Mouse (Mus musculus): ENCODE results near the gene Mrvi1. TPM values are rescaled to one million over a fixed set of nuclear protein-coding genes. Genes with fewer than 3 reads are reported as not detected.

Mrvi1 gene
- polyA plus RNA-seq, 1 experiment from 2014 or later, result 18.0 TPM

DNA sequence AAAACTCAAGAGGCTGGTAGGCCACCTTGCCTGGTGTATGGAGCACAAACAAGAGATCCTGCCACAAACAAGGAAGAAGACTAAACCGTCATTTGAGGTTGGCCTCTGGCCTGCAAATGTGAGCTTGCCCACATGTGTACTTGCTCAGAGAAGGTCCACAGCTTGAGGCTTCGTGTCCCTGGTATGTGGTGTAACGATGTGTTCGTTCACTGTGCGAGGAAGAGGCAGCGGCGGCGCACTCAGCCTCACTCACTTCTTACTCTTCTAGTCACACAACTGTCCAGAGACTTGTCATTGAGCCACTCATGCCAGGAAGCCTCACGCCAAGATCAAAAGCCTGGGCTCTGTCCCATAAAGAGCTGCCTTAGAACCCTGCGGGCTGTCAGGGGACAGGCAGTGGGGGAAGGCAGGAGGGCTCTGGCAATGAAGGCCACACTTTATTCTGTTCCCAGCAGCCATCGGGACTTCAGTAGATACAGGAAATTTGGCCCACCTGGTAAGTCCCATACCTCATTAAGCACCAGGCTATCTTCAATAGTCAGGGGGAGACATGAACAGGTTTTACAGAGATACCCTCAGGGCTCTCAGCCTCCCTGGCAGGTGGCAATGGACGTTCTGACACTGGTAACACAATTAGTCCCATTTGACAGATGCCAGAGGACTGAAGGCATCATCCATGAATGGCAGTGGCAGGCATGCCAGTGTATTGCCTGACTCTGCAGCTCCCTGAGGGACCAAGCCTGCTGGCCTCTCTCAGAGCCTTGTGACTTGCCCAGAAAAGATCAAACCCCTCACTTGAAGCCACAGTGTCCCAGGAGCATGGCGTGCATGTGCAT, 32.3 kb downstream of the Mrvi1 start:
- H3K36me3 ChIP-seq, result no peaks in the 10 kb centered on the region
- WGBS, result 85% methylated on average over 13 of the region's 13 CpGs
- ATAC-seq (ENCODE audit: insufficient read depth, low FRiP score, low read depth), result no peak
- no peaks in the 10 kb centered on the region for H3K27me3 ChIP-seq (replicated peaks)
- H3K4me3 ChIP-seq (replicated peaks), result no peak overlapping the region
- no peak overlapping the region for H3K4me2 ChIP-seq
- no peaks in the 10 kb centered on the region; the same call in 1 of the 2 replicates for H3K4me1 ChIP-seq
- H3K9me3 ChIP-seq, result no peaks in the 10 kb centered on the region
- no peak overlapping the region for H3K27ac ChIP-seq
- H3K9ac ChIP-seq, result no peak overlapping the region

- H3K9ac ChIP-seq, result no peak overlapping the region
- no peaks in the 10 kb centered on the region; the same call in 1 of the 2 replicates for H3K4me1 ChIP-seq
- WGBS, result 58% methylated on average over 3 of the region's 3 CpGs
- no peaks in the 10 kb centered on the region for H3K9me3 ChIP-seq
- H3K4me2 ChIP-seq, result no peak overlapping the region
- H3K4me3 ChIP-seq (replicated peaks), result no peak overlapping the region
- no peaks in the 10 kb centered on the region for H3K27me3 ChIP-seq (replicated peaks)
- no peak overlapping the region for H3K27ac ChIP-seq
- H3K36me3 ChIP-seq, result no peaks in the 10 kb centered on the region
- no peak for ATAC-seq (ENCODE audit: insufficient read depth, low FRiP score, low read depth)
Measured at GRCm38 (mm10) chr7:110948579-110948978, 33.7 kb downstream of the Mrvi1 start.

DNA sequence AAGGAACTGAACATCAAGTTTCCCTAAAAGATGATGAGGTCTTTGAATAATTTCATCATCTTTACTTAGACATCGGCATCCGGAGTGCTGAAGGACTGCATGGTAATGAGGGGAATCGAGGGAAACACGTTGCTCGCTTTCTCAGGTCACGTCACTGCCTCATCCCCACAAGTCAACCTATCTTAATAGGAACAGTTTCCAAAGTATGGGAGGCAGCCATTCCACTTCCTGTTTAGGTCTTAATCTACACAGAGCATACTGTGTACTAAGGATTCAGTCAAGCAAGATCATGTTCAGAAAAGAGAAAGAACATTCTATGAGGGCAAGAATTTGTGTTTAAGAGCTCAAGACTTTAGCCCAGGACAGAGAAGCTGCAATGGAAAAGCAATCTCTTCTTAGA, 34.6 kb downstream of the Mrvi1 start:
- no peak overlapping the region for H3K4me2 ChIP-seq
- no peaks in the 10 kb centered on the region for H3K36me3 ChIP-seq
- no peak overlapping the region for H3K4me3 ChIP-seq (replicated peaks)
- WGBS, result 84% methylated on average over 6 of the region's 6 CpGs
- H3K9me3 ChIP-seq, result no peaks in the 10 kb centered on the region
- no peak overlapping the region for H3K9ac ChIP-seq
- no peak overlapping the region for H3K27ac ChIP-seq
- H3K27me3 ChIP-seq (replicated peaks), result no peaks in the 10 kb centered on the region
- ATAC-seq (ENCODE audit: insufficient read depth, low FRiP score, low read depth), result no peak
- H3K4me1 ChIP-seq, result no peaks in the 10 kb centered on the region; the same call in 1 of the 2 replicates

DNA sequence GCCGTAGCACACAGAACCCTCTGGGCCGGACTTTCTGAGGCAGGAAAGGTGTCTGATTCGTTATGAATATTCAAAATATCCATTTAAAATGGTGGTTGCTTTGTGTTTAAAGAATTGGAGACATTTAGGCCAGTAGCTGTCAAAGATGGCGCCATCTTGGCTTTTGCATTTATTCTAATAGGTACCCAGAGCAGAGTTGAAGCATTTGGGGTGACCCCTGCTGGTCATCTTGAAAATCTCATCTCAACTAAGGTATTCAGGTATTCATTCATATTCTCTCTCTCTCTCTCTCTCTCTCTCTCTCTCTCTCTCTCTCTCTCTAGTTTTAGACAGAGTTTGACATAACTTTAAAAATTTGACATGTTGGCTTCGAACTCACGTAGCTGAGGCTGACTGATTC, 35.5 kb downstream of the Mrvi1 start:
- no peaks in the 10 kb centered on the region for H3K27me3 ChIP-seq (replicated peaks)
- no peak overlapping the region for H3K27ac ChIP-seq
- 78% methylated on average over 6 of the region's 6 CpGs for WGBS
- H3K4me1 ChIP-seq, result no peaks in the 10 kb centered on the region; the same call in 1 of the 2 replicates
- no peak overlapping the region for H3K9ac ChIP-seq
- no peaks in the 10 kb centered on the region for H3K36me3 ChIP-seq
- H3K4me3 ChIP-seq (replicated peaks), result no peak overlapping the region
- H3K9me3 ChIP-seq, result no peaks in the 10 kb centered on the region
- ATAC-seq (ENCODE audit: insufficient read depth, low FRiP score, low read depth), result no peak
- H3K4me2 ChIP-seq, result no peak overlapping the region

DNA sequence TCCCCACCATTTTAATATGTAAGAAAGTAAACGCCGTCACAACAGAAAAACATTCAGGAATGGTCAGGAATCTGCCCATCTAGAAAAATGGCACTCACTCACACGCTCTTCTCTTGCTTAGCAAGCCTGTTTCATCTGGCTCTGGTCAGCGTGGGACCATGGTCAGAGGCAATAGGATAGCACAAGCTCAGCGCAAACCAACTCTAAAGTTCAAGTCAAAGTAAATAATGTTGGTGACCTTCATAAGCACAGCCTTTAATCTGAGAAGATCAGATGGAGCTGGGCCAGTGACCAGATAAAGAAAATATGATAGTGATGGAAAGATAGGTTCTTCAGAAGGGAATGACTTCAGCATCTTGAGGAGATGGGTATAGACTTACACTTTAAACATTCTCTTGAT, 37.9 kb downstream of the Mrvi1 start:
- no peak overlapping the region for H3K9ac ChIP-seq
- H3K4me2 ChIP-seq, result no peak overlapping the region
- H3K9me3 ChIP-seq, result no peaks in the 10 kb centered on the region
- no peak for ATAC-seq (ENCODE audit: insufficient read depth, low FRiP score, low read depth)
- H3K36me3 ChIP-seq, result no peaks in the 10 kb centered on the region
- H3K27ac ChIP-seq, result no peak overlapping the region
- WGBS, result 90% methylated on average over 5 of the region's 5 CpGs
- H3K4me1 ChIP-seq, result no peaks in the 10 kb centered on the region; the same call in 1 of the 2 replicates
- H3K4me3 ChIP-seq (replicated peaks), result no peak overlapping the region
- H3K27me3 ChIP-seq (replicated peaks), result no peaks in the 10 kb centered on the region

DNA sequence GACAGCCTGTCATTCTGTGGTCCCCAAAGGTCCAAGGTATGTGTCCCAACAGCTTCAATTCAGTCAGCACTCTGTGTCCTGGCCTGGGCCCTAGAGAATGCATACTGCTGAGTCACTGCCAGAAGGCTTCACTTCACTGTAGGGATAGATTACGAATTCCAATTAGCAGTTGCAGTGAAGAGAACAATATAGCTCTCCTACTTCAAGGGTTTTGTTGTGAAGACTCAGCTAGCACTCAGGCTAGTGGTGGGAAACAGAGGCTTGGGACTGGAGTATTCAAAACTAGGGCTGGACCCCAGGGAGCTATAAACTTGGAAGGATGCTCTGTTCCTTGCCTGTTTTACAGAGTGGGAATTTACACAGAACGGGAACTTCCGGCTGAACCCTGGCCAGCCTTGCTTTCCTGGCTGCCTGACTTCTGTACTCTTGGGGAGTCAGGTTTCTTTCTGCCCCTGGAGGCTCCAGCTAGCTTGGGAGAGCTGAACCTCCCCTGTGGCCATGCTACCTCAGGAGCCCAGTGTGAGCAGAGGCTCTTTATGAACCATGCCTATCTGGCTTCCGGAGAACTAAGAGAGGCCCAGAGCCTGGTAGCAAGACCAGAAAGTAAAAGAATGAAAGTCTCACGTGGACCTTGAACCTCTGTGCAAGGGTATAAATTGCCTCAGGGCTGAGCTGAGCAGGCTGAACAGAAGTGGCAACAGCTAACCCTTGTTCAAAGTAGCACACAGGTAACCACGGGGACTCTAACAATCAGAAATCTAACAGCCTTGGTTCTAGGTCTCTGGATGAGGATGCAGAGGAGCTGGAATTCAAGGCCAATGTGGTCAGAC, 40.3 kb downstream of the Mrvi1 start:
- Histone ChIP-seq H3K4me3 (replicated peaks) (no peak overlapping the region), H3K4me2 (no peak overlapping the region), H3K9me3 (no peaks in the 10 kb centered on the region), H3K4me1 (no peaks in the 10 kb centered on the region), H3K9ac (no peak overlapping the region), H3K36me3 (no peaks in the 10 kb centered on the region), H3K27me3 (replicated peaks) (no peaks in the 10 kb centered on the region), H3K27ac (peak overlapping the region; percentile 2; the same call in 1 of the 2 replicates)
- peak; percentile 83; the same call in 1 of the 2 replicates for ATAC-seq (ENCODE audit: insufficient read depth, low FRiP score, low read depth)
- WGBS, result 48% methylated on average over 6 of the region's 6 CpGs

DNA sequence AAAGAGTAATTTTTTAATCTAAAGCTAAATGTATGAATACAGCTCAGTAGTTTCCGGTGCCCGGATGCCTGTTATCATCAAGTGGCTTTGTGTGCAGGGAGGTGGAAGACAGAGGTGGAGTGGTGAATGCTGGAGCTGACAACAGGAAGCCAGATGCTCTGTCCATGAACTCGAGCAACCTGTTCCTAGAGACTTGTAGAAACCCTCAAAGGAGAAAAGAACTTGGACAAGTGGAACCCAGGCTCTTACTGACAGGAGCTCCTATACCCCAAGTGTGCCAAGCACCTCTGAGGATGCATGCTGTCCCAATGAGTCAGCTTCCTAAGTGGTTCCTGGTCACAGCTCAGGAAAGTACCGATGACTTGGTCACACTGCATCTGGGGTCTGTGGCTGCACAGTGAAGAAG, 41.1 kb downstream of the Mrvi1 start:
- no peaks in the 10 kb centered on the region for H3K36me3 ChIP-seq
- no peak overlapping the region for H3K4me2 ChIP-seq
- WGBS, result 77% methylated on average over 4 of the region's 4 CpGs
- no peak for ATAC-seq (ENCODE audit: insufficient read depth, low FRiP score, low read depth)
- no peaks in the 10 kb centered on the region for H3K9me3 ChIP-seq
- H3K4me1 ChIP-seq, result no peaks in the 10 kb centered on the region
- H3K9ac ChIP-seq, result no peak overlapping the region
- H3K4me3 ChIP-seq (replicated peaks), result no peak overlapping the region
- 0 out of 2 replicates have a peak overlapping the region, but pooled peaks have one; percentile 1 for H3K27ac ChIP-seq
- H3K27me3 ChIP-seq (replicated peaks), result no peaks in the 10 kb centered on the region

DNA sequence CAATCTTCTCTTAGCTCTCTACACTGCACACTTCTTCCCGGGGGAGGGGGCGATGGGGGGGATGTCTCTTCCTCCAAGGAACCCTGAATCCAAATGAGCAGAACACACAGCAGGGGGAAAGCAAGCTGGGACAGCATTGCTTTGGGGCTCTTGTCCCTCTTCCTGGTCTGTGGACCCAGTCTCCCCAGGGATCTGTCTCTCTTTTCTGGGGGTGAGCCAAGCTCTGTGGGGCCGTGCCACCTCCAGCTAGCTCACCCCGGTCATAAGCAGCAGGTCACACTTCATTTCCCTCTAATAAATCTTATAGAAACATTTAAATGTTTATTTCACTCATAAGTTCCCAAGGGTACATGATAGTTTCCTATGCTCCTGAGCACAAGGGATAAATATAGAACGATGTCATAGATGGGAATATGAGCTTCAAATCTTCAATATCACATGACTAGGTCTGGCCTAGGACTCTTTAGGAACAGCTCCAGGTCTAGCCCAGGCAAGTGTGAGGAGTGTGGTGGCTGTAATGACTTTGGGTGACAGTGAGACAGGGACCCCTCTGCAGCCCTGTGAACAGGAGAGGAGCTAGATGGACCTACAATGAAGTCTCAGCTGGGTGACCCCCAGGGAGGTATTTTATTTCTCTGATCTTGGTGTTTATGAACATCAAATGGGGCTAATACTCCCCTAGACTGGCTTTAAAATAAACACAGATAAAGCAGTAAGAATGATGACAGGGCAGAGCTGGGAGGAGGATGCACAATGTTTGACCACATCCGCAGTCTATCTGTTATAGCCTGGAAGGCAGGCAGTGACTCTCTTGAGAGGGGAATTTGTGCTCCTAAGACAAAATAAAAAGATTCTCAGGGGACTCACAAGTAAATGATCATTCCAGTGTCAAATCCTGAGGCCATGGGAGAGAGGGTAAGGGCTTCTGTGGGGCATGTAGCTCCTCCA, 46.2 kb downstream of the Mrvi1 start:
- H3K9me3 ChIP-seq, result no peaks in the 10 kb centered on the region
- 77% methylated on average over 6 of the region's 6 CpGs for WGBS
- H3K27ac ChIP-seq, result no peak overlapping the region
- H3K4me2 ChIP-seq, result no peak overlapping the region
- H3K27me3 ChIP-seq (replicated peaks), result no peaks in the 10 kb centered on the region
- no peaks in the 10 kb centered on the region for H3K4me1 ChIP-seq
- ATAC-seq (ENCODE audit: insufficient read depth, low FRiP score, low read depth), result no peak
- H3K9ac ChIP-seq, result no peak overlapping the region
- no peak overlapping the region for H3K4me3 ChIP-seq (replicated peaks)
- no peaks in the 10 kb centered on the region for H3K36me3 ChIP-seq

DNA sequence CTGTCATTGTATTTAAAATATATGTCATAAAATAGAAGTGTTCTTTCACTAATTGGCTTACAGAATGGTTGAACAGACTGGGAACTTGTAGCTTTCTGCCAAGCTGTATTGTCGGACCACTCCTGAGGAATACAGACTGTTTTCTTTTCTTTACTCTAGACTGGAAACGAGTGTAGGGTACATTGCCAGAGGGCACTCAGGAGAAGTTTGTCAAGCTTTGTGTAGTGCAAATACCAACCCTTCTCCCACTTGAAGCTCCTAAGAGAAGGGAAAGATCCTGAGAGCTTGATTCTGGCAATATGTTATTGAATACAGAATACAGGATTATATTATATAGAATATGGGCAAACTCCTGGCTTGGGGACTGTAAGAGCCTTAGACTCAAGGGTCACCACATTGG, 48.3 kb downstream of the Mrvi1 start:
- no peak for ATAC-seq (ENCODE audit: insufficient read depth, low FRiP score, low read depth)
- Histone ChIP-seq H3K27ac (no peak overlapping the region), H3K4me1 (no peaks in the 10 kb centered on the region), H3K9me3 (no peaks in the 10 kb centered on the region), H3K4me2 (no peak overlapping the region), H3K27me3 (replicated peaks) (no peaks in the 10 kb centered on the region), H3K9ac (no peak overlapping the region), H3K36me3 (no peaks in the 10 kb centered on the region), H3K4me3 (replicated peaks) (no peak overlapping the region)
- 88% methylated on average over 2 of the region's 2 CpGs for WGBS

- H3K4me3 ChIP-seq (replicated peaks), result no peak overlapping the region
- H3K9ac ChIP-seq, result no peak overlapping the region
- no peak for ATAC-seq (ENCODE audit: insufficient read depth, low FRiP score, low read depth)
- H3K9me3 ChIP-seq, result no peaks in the 10 kb centered on the region
- no peaks in the 10 kb centered on the region for H3K4me1 ChIP-seq
- H3K27ac ChIP-seq, result no peak overlapping the region
- no peaks in the 10 kb centered on the region for H3K36me3 ChIP-seq
- 80% methylated on average over 3 of the region's 3 CpGs for WGBS
- no peak overlapping the region for H3K4me2 ChIP-seq
- no peaks in the 10 kb centered on the region for H3K27me3 ChIP-seq (replicated peaks)
Measured at GRCm38 (mm10) chr7:110933329-110933728, 48.9 kb downstream of the Mrvi1 start.

DNA sequence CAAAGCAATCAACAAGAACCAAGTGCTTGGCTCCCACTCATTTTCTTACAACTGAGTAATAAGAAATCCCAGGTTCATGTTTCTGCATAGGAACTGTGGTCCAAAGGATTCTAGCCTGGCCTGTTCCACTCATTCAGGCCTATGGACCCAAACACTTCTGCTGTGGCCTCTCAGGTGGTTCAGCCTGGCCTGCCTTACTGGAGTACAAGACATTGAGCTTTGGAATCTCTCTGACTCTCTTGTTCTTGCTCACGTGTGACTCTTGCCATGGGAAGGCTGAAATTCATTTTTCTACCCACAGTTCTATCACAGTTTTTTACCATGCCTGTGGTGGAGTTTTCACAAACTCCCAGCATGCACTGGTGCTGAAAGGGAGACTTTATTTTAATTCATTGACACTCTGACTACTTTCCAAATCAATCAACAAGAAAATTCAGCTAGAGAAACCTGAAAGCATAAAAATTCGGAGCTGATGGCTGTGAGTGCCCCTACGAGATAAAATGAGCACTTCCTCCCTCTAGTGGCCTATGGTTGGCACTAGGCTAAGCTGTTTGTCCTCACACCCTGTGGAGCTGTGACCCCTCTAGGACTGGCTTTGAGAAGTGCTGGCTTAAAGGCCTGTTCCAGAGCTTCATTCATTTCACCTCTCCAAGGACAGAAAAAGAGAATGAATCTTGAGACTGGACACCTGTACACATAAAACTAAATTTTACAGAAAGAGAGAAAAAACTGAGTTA, 52.0 kb downstream of the Mrvi1 start:
- Histone ChIP-seq H3K4me3 (replicated peaks) (no peak overlapping the region), H3K36me3 (no peaks in the 10 kb centered on the region), H3K4me1 (no peaks in the 10 kb centered on the region), H3K4me2 (no peak overlapping the region), H3K27me3 (replicated peaks) (no peaks in the 10 kb centered on the region), H3K27ac (no peak overlapping the region), H3K9ac (no peak overlapping the region), H3K9me3 (no peaks in the 10 kb centered on the region)
- ATAC-seq (ENCODE audit: insufficient read depth, low FRiP score, low read depth), result no peak
- 26% methylated on average over 3 of the region's 3 CpGs for WGBS
